Mouse (Mus musculus) cerebral cortex, adult 2 months (tissue): ENCODE results near the gene Paxx.

Experiments
- WGBS: fragments of 180-500 bp; shearing (Covaris S2); methylation state at CpG from one replicate; pipeline ENCODE4 v1.1.7; 2018; 5-methylcytosine and 5-hydroxymethylcytosine counted together

Paxx gene

DNA sequence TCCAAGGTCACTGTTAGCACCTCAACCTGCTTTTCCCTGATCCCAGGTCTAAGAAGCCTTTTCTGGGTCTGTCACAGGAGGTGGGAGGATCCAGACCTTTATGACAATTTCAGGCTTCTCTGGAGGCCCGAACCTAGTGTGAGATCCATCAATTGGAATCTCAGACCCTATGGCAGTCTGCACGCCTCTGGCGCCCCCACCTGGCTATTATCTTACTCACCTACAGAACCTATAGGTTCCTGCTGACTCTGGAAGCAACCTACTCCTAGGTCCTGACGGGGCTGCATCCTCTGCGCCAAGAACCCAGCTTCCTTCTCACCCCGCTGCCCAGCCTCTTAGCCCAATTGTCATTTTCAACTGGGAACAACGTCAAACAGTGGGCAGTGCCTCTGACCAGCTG is 22.1 kb upstream of the Paxx start:
- 33% methylated on average over 7 of the region's 7 CpGs for WGBS

DNA sequence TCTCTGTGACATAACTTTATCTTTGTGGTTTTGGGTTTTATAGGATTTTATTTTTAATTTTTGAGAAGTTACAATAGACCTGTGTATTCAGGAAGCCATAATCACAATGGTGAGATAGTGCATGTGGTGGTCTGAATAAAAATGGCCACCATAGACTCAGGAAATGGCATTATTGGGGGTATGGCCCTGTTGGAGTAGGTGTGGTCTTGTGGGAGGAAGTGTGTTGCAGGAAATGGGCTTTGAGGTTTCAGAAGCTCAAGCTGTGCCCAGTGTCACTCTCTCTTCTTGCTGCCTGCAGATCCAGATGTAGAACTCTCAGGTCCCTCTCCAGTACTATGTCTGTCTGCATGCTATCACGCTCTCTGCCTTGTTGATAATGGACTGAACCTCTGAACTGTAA is 19.6 kb upstream of the Paxx start:
- WGBS: 97% methylated on average over 1 of the region's 1 CpGs

DNA sequence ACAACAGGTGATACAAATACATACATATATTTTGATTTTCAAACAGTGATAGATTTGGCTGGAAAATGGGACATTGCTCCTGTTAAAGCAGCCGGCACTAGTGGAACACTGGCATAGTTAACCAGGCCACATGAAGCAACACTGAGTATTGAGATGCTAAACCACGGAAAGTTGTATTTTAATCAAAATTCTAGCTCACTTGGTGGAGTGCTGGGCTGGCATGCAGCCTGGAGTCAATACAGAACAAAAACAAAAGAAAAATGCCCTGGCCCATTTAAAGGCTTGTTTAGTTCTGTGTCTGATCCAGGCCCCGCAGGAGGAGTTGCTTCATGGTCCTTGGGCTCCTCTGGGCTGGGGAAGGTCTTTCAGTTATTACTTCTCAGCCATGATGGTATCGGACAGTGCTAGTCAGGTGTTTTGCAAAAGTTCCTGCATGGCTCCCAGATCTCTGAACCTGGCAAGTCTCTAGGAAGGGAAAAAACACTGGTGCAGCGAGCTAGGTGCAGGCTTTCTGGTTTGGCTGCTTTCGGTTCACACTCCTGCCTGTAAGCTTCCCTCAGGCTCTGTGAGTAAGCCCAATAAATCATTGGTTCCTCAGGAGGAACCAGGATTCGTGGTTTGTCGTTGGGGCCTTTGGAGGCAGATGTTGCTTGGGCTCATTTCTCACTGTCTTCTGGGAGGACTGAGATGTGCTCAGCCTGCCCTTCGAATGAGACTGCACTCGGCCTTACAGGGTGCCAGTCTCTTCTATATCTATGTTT is 18.8 kb upstream of the Paxx start:
- WGBS: 74% methylated on average over 10 of the region's 10 CpGs

DNA sequence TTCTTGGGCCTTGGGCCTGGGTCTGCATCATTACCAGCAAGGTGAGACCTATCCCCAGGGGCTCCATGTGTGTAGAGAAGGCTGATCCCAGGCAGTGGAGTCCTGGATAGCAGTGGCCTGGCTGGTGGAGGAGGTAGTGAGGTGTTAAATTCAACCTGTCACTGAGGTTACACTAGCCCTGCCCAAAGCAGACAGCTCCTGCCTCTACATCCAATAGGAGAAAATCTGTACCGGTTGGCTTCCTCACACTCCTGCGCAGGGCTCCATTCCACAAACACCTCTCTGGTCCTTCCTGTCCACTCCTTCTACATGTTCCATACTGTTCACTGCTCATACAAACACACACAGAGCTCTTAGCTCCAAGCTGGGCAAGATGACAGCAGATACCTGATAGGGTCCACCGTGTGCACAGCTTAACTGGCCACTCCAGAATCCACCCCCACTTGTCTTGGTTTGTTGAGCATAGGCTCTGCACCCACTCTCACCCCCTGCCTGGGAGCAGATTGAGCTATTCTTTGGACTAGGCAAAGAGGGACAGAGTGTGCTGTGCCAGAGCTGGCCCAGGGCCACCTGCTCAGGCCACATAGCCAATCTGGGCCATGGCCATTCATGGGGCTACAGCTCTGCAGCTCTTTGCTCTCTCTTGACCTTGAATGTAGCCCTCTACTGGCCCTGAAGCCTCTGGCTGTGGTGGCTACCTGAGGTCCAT is 17.2 kb upstream of the Paxx start:
- 80% methylated on average over 3 of the region's 3 CpGs for WGBS

DNA sequence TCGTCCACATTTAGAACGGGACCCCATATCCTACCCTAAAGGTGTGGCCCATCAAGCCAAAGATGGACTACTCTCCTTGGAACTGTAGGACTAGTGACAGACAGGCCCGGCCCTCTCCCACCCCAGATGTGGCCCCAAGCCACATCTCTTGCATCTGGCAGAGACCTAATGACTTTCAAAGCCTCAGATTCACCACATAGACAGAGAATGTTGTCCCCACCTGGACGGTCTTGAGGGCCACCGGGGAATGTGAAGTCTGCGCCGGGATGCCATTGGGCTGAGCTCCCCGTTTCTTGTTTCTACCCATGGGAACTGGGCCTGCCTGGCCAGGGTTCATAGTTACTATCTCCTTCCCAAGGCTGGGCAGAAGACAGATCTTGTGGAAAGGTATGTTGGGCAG is 16.6 kb upstream of the Paxx start:
- 92% methylated on average over 8 of the region's 8 CpGs for WGBS

DNA sequence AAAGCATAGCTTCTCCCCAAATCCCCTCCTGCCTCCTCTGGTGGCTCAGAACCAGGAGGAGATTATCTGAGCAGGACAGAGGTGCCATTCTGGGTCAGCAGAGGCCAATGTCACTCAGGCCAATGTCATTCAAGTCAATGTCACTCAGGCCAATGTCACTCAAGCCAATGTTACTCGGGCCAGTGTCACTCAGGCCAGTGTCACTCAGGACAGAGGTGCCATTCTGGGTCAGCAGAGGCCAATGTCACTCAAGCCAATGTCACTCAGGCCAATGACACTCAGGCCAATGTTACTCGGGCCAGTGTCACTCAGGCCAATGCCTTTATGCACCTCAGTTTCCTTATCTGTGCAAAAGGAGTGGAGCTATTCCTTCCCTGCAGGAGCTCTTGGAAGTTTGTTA is 11.7 kb upstream of the Paxx start:
- 81% methylated on average over 2 of the region's 2 CpGs for WGBS

DNA sequence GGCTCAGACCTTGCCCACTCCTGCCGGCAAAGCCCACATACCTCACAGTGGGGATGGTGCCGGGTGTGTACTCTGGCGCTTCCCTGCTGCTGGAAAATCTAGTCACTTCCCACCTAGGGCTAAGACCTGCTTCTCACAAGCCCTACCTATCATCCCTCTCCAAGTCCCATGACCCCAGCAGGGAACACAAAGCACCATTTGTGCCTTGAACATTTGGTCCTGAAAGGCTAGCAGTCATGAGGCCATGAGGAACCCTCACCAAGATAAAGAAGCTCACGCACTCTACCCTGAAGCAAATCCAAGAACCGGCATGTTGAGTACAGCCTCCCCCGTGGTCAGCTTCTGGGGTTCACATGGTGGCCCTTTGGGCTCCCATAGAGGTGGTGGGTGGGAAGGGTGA is 9.1 kb upstream of the Paxx start, which contains the start of gene Ptgds:
Gene Ptgds (minus strand): TSS at position 78 of the 400 bp plus-strand sequence.
- 59% methylated on average over 6 of the region's 6 CpGs for WGBS

DNA sequence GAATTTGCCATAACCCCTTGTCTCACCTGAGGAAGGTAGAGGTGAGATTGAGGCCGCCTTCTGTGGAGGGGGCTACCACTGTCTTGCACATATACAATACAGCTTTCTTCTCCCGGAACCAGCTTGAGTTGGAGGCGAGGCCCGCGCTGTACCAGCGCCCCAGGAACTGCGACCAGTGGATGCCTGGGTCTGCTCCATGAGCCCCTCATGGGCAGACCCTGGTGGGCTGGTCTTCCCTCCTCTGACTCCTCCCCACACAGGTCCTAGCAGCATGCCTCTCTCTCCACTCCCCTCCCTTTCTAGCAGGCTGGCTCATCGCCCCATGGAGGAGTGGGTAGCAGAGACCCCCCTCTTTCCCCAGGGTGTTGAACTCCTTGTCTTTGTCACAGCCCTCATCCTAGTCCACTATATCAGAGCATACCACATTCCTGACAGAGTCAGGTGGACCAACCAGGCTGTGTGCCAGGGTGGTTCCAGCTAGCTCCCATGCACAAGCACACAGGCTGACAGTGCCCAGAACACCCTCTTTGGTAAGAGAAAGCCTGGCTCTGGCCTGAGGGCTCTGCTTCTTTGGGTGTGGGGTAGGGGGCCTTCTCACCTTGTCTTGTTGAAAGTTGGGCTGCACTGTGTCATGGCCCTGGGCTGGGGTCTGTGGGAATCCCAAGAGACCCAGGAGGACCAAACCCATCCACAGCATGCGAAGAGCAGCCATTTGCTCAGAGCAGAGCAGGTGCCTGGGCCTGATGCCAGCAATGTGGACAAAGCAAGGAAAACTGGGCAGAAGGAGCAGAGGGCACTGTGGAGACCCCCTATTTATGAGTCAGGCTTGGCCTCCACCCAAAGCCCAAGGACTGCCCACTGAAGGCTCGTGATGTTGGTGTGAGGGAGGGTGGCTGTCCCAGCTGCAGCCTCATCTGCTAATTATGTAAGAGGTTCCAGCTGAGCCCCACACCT is 8.3 kb upstream of the Paxx start:
- 68% methylated on average over 10 of the region's 10 CpGs for WGBS

DNA sequence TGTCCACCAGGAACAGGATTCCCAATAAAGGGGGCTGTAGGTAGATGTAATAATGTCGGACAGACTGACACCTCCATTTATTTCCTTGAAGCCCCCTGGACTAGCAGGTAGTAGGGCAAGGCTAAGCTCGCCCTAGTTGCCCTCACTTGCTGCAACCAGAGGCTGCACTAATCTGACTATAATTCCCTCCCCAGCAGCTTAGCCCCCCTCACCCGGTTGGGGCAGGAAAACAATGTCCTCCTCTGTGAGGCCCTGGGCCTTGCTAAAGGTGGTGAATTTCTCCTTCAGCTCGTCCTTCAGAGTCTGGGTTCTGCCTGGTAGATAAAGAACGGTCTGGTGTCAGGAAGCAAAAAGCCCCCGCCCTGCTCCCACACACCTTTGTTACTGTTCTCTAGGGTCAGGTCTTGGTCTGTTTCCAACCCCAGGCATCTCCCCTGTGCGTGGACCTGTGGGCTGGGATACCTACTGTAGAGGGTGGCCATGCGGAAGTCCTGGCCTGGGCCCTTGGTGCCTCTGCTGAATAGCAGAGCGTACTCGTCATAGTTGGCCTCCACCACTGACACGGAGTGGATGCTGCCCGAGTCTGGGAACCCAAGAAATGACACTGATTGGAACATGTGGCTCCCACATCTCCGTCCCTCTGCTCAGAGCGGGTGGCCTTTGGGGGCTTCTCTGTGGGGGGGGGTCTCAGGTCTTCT is 6.9 kb upstream of the Paxx start:
- WGBS: 76% methylated on average over 14 of the region's 14 CpGs

DNA sequence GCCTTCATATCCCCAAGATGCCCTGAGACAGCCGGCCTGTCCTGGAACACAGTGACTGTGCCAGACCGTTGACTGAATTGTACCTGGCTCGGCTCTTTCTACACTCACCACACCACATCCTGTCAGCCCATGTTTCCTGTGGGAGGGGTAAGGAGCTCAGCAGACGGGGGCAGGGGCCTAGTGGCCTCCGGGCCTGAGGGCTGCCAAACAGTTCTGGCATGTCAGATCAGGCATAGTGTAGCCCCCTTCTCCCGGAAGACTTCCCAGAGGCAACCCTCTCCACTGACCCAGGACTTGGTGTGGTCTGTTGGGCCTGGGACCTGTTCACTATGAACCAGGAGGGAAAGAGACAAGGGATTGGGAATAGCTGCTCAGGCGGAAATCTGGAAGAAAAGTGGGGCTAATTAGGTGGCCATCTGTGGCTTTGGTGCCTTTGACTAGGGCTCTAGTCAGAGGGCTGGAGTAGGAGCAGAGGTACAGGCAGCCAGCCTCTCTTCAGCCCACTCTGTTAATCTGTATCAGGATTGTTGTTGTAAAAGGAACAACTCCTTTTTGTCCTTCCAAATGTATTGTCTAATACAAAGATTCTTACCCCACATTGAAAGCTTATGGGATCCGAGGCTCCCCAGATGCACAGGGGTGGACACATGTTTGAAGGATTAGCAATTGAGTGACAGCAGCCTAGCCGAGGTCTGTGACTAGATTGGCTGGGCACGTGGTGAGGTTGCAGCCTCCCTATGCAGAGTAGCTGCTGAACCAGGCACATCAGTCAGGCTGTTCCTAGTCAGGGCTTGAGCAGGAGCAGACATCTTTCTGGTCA is 5.1 kb upstream of the Paxx start:
- 55% methylated on average over 10 of the region's 10 CpGs for WGBS

DNA sequence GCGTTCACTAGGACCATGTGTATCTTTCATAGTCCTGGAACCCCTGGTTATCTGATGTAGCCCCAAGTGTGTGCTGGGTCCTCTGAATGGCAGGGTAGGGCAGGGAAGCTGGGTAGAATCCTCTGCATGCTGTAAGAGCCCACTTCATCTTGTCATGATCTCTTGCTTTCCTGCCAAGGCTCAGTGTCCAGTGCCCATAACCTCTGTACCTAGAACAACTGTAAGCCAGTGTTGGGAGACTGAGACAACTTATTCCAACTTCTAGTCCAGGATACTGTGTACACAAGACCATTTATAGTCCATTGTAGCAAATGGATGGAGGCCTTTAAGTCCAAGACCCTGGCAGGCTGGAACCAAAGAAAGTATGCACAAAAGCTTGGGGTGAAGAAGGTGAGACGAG is 4.4 kb upstream of the Paxx start:
- 94% methylated on average over 2 of the region's 2 CpGs for WGBS

DNA sequence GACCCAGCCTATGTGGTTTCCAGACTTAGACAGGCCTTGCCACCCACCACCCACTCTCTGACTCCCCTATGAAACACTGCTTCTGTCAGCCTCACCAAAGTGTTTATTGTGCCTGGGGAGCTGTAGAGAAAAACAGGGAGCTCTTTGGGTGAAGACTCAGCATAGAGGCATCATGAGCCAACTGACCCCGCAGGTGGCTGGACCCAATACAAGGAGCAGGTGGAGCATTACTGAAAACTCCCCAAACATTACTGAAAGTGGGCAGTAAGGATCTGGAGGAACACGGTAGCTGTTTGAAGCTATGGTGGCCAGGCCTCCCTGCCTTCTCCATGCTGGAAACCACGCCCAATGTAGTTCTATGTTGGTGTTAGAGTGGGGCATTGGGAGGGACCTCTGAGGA is 2.7 kb upstream of the Paxx start:
- WGBS: 94% methylated on average over 3 of the region's 3 CpGs

DNA sequence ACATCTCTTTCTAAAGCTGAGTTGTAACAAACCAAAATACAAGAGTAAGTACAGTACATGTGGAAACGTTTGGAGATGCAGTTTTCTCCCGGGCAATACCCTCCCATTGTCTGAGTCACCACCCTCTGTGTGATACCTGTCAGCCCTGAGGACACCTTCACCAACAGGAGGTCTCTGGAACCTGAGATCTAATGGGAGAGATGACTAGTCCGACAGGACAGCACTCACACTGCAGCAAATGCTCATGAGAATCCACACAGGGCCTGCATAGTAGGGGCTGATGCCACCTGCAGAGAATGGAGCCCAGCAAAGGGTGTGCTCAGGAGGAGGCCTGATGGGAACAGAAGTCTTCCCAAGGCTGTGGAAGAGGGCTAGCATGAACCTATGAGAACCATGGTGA is 513 bp upstream of the Paxx start:
- 17% methylated on average over 3 of the region's 3 CpGs for WGBS

DNA sequence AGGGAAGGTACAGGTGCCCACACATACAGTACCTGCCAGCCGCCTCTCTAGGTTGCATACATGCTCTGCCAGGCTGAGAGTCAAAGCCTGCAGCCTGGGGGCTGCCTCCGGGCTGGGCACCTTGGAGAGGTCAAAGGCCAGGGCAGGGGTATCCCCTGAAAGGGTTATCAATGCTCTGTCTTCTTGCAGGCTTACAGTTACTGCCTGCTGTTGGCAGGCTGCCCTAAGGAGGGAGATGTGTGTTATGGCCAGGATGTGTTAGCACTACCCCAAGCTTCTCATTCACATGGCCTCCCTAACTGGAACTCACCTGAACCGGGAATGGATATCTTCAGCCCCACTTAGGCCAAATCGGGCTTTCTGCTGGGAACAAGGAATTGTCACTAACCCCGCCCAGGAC is 759 bp downstream of the Paxx start:
- WGBS: 27% methylated on average over 5 of the region's 5 CpGs

DNA sequence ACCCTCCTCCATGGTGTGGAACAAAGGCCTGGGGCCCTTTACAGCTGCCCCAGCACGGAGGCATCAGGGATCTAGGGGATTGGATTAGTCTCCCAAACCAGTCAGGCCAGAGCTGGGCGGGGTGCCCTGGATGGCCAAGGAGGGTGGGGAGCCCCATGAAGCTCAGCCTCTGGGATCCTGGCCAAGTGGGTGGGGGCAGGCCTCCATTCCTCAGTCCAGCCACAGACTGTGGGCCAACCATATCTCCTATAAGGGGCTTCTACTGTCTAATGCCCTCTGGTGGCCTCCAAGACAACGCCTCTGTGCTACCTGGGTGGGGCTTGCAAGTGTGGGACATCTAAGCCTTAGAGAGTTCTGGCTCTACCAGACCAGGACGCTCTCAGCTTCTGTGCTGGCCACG is 2.0 kb downstream of the Paxx start:
- 58% methylated on average over 5 of the region's 5 CpGs for WGBS

DNA sequence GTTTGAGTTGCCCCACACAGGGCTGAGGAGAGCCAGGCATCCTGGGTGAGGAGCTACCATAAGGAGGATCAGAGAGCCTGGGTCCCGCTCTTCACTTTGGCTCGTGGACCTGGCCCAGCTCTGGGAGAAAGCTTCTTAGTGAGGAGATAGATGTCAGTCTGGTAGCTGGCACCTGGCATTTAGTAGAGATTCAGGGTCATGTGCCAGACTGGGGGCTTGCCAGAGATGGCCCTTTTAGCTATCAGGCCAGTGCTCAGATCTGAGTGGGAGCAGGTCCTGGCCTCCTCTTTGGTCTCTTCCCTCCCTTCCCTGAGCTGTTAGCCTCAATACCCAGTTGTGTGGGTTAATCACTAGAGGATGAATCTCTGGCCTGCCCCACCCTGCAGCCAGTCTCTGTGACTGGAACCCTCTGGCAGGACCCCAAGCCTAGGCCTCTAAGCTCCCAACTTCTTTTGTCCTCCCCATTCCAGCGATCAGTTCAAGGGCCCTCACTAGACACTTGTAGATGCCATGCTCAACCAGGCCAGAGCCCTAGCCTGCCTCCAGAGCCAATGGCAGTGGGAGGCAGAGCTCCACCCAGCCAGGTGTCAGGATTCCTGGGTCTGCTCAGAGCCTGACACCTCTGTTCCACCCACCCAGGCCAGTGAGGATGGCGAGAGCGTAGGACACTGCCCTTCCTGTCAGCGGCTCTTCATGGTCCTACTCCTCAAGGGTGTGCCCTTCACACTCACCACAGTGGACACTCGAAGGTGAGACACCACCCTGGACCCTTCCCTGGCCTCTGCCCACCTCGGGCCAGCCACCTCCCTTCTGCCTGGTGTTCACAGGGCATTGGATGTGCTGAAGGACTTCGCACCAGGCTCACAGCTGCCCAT is 3.6 kb downstream of the Paxx start:
- WGBS: 82% methylated on average over 9 of the region's 9 CpGs

DNA sequence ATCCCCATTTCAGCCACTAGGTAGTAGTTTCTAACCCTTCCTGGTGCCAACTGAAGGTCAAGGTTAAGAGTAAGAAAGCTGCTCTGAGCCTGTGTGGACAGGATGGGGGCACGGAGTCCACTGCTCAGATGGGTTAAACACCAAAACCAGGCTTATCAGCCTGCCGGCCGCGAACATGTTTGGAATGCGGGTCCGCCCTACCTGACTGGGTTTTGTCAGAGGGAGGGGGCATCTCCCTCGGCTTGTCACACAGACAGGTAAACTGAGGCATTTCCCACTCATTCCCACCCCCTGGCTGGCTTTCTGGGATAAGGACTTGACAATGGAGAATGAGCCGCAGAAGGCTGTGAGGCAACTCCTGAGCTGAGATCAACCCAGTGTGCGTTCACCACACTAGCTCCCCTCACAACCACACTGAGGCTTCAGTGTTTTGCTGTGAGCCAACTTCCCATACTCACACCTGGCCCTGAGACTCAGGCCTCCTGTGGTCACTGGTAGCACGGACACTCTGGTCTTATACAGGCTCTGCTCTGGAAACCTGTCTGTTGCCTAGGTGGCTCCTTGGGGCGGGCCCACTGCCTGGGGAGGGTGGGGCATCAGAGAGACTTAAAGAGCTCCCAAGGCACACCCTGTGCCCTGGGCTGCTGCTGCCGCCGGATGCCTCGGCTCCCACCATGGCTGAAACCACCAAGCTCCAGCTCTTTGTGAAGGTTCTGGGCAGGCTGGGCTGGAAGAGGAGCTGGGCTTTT is 4.5 kb downstream of the Paxx start, which contains the start of gene Clic3:
Gene Clic3 (plus strand): TSS at position 634 of the 749 bp plus-strand sequence.
- WGBS: 70% methylated on average over 14 of the region's 14 CpGs

DNA sequence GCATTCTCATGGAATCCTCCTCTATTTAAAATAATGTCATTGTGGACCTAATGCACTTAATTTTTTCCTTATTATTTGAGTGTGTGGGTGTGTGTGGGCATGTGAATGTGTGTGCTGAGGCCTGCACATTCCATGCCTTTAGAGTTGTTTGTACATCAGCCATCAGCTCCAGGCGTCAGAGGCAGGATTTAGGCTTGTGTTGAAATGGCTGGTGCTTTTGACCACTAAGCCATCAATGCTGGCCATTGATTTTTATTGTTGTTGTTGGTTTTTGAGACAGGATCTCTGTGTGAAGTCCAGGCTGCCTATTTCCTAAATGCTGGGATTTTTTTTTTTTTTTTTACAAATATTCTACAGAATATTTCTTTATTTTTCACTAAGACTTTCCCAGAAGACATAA is 7.9 kb downstream of the Paxx start:
- WGBS: 76% methylated on average over 1 of the region's 1 CpGs
